Mouse (Mus musculus) neural tube, embryonic 11.5 days (tissue): ENCODE data around the gene Gm5134. TPM values are rescaled to one million over a fixed set of nuclear protein-coding genes. Genes with fewer than 3 reads are reported as not detected.

Source experiments
- ATAC-seq: fragments of 200-750 bp; cut with Nextera tagmentation; 2 replicates; pipeline ENCODE4 v1.8.0; 2017; ENCODE audit warnings: moderate number of reproducible peaks, mild to moderate bottlenecking, moderate TSS enrichment, moderate library complexity; ENCODE audit not compliant: insufficient read depth, low FRiP score, low TSS enrichment
- DNase-seq: peaks from one replicate; pipeline ENCODE4 v3.0.0-alpha.2; 2015; ENCODE audit warnings: low spot score
- H3K27ac ChIP-seq: fragments of 300-500 bp; sonication (generic); 2 replicates; pipeline ENCODE4 v1.5.1; 2014; ENCODE audit warnings: low read depth, mild to moderate bottlenecking, low read length
- H3K27me3 ChIP-seq: fragments of 300-500 bp; sonication (generic); 2 replicates; pipeline ENCODE4 v1.6.1; 2014; ENCODE audit warnings: mild to moderate bottlenecking, low read length, mixed read lengths; ENCODE audit not compliant: control insufficient read depth, insufficient read depth
- H3K36me3 ChIP-seq: fragments of 300-500 bp; sonication (generic); 2 replicates; pipeline ENCODE4 v1.6.1; 2014; ENCODE audit warnings: mild to moderate bottlenecking, low read length, moderate library complexity, mixed read lengths; ENCODE audit not compliant: control insufficient read depth, insufficient read depth
- H3K4me1 ChIP-seq: fragments of 300-500 bp; sonication (generic); 2 replicates; pipeline ENCODE4 v1.6.1; 2014; ENCODE audit warnings: low read length, mixed read lengths; ENCODE audit not compliant: control insufficient read depth, insufficient read depth
- H3K4me2 ChIP-seq: fragments of 300-500 bp; sonication (generic); 2 replicates; pipeline ENCODE4 v1.6.1; 2014; ENCODE audit warnings: low read depth, mild to moderate bottlenecking, moderate library complexity
- H3K4me3 ChIP-seq: fragments of 300-500 bp; sonication (generic); 2 replicates; pipeline ENCODE4 v1.5.1; 2014; ENCODE audit warnings: low read depth, low read length
- H3K9ac ChIP-seq: fragments of 300-500 bp; sonication (generic); 2 replicates; pipeline ENCODE4 v1.6.1; 2014; ENCODE audit warnings: mild to moderate bottlenecking, low read length
- H3K9me3 ChIP-seq: fragments of 300-500 bp; sonication (generic); 2 replicates; pipeline ENCODE4 v1.6.1; 2016; ENCODE audit warnings: low read length; ENCODE audit not compliant: control insufficient read depth
- WGBS: fragments of 180-500 bp; shearing (Covaris S2); extraction: QIAGEN DNeasy Blood & Tissue Kit; methylation state at CpG from one replicate; pipeline ENCODE4 v1.1.7; 2014; 5-methylcytosine and 5-hydroxymethylcytosine counted together
- polyA plus RNA-seq: library from polyadenylated mRNA; unstranded; fragments of >200 nt; fragmentation: Nextera tagmentation; extraction: Ambion mirVana; gene quantifications from 2 replicates; pipeline ENCODE4 v1.2.1, GENCODE M21; 2014

The Gm5134 gene
- polyA plus RNA-seq, 1 experiment from 2014 or later: 0.19 TPM

DNA sequence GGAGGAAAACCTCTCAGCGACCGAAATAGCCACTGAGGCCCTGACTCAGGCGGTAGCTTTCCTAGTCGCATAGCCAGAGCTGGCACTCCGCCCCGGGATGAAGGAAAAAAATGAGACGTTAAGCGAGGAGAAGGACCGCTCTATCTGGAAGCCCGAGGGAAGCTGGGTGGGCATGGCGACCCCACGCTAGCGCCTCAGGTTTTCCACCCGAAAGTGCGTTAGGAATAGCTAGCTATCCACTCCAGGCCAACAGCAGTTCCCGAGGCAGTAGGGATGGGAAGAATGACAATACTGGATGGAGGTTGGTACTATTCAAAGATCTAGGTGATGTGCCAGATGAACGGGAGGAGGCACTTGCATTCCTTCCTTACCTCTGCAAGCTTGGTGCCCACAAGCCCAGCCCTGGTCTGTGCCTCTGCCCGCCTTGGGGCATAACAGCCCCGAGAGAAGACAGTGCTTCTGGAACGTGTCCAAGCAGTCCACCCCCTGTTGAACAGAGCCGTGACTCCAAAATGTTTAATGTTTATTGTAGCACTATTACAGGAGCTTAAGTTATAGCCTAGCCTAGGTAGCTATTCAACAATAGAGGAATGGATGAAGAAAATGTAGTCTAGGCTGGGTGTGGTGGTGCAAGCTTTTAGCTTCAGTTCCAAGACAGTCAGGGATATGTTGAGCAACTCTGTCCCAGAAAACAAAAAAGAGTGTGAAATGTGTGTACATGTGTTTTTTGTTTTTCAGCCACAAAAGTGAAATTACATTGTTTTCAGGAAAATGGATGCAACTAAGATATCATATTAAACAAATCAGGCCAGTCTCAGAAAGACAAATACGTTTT, 32.4 kb upstream of the Gm5134 start:
- peak overlapping the region; percentile 85 for H3K4me3 ChIP-seq
- no peak for DNase-seq
- WGBS: 5% methylated on average over 22 of the region's 22 CpGs
- peak; percentile 24; the same call in 1 of the 2 replicates for ATAC-seq
- peak overlapping the region; percentile 92 for H3K27ac ChIP-seq
- peak overlapping the region; percentile 96 for H3K9ac ChIP-seq
- H3K4me2 ChIP-seq: peak overlapping the region; percentile 79
- no peaks in the 10 kb centered on the region for H3K27me3 ChIP-seq
- peaks cover 18% of the 10 kb centered on the region for H3K4me1 ChIP-seq
- H3K9me3 ChIP-seq: no peaks in the 10 kb centered on the region
- no peaks in the 10 kb centered on the region for H3K36me3 ChIP-seq

DNA sequence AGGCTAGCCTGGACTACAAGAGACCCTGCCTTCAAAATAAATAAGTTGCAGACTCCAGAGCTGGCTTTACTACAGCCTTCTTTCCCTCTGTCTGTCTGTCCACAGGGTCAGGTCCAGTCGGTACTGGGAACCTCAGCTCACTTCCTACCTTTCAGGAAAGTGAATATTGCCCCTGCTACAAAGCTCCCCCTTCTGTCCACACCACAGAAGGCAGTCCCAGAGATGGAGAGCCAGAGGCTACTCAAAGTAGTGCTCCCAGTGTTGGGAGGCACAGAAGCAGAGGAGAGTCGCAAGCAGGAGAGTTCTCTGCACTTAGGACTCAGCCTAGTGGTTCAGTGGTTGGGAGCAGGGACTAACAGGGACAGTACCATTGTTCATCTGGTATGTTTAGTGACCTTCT, 30.0 kb upstream of the Gm5134 start:
- no peak overlapping the region for H3K4me3 ChIP-seq
- H3K9ac ChIP-seq: no peak overlapping the region
- WGBS: 65% methylated on average over 2 of the region's 2 CpGs
- H3K27ac ChIP-seq: no peak overlapping the region
- no peaks in the 10 kb centered on the region for H3K9me3 ChIP-seq
- ATAC-seq: no peak
- H3K27me3 ChIP-seq: no peaks in the 10 kb centered on the region
- DNase-seq: no peak
- no peak overlapping the region for H3K4me2 ChIP-seq
- H3K36me3 ChIP-seq: no peaks in the 10 kb centered on the region
- H3K4me1 ChIP-seq: peaks cover 11% of the 10 kb centered on the region

DNA sequence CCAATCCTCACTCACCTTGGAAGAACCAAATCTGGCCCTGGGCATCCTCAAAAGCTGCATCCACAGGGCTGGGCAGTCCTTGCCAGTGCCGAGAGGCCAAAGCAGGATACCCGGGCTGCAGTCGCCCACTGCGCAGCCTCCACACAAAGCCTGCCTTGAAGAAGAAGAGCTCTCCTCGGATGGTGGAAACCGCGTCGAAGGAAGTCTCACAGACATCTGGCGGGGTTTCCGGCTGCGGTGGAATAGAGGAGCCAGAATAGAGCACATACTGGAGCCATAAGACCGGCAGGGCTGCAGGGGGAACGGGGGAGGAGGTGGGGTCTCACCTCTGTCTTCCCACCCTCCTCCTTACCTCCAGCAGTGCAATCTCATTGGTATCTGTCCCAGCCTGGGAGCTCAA, 27.9 kb upstream of the Gm5134 start:
- Histone ChIP-seq H3K27me3 (peaks cover 3% of the 10 kb centered on the region), H3K27ac (no peak overlapping the region), H3K4me1 (peaks cover 8% of the 10 kb centered on the region), H3K4me2 (no peak overlapping the region), H3K4me3 (no peak overlapping the region), H3K36me3 (no peaks in the 10 kb centered on the region), H3K9ac (no peak overlapping the region), H3K9me3 (no peaks in the 10 kb centered on the region)
- WGBS: 74% methylated on average over 13 of the region's 13 CpGs
- ATAC-seq (no peak), DNase-seq (no peak)

DNA sequence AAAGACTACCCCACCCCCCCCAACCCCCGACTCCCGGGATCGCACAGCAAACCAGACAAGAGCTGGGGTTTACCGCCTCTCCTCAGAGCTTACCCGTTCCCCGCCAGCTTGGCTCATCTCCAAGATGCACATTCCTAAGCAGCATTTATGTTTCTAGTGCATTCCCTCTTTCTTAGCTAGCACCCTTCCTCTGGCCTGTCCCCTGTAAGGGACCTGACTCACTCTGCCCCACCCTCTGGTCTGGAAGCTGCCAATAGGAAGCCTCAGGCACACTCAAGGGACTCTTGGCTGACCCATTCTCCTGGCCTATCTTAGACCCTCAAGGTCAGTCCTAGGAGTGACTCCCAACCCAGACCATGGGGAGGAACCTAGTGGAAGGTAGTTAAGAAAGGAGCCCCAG, 24.0 kb upstream of the Gm5134 start:
- Histone ChIP-seq H3K9me3 (no peaks in the 10 kb centered on the region), H3K36me3 (no peaks in the 10 kb centered on the region), H3K4me1 (peaks cover 13% of the 10 kb centered on the region), H3K27me3 (peaks cover 9% of the 10 kb centered on the region), H3K4me3 (no peak overlapping the region), H3K9ac (no peak overlapping the region), H3K4me2 (no peak overlapping the region), H3K27ac (no peak overlapping the region)
- 45% methylated on average over 6 of the region's 6 CpGs for WGBS
- no peak for DNase-seq
- no peak for ATAC-seq

DNA sequence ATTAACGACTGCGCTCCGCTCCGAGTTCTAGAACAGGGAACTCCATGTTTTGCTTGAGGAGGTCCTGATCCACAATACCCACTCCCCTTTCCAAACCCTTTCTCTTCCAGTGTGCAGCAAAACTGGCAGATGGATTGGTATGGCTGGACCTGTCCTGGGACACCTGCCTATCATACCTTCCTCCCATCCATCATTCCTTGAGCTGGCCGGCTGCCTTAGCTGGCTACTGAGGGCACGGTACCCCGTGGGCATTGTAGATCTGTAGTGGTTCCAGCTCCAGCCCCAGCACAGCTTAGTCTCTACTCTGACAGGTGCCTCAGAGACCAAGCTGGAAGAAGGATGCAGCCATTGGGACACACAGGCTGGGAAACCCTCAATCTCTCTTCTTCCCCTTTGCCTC, 23.0 kb upstream of the Gm5134 start:
- Histone ChIP-seq H3K4me1 (peaks cover 17% of the 10 kb centered on the region), H3K4me3 (peak overlapping the region; percentile 45; the same call in 1 of the 2 replicates), H3K9me3 (no peaks in the 10 kb centered on the region), H3K4me2 (peak overlapping the region; percentile 89), H3K36me3 (no peaks in the 10 kb centered on the region), H3K9ac (peak overlapping the region; percentile 79), H3K27ac (no peak overlapping the region), H3K27me3 (peaks cover 16% of the 10 kb centered on the region)
- no peak for ATAC-seq
- no peak for DNase-seq
- WGBS: 22% methylated on average over 7 of the region's 7 CpGs

DNA sequence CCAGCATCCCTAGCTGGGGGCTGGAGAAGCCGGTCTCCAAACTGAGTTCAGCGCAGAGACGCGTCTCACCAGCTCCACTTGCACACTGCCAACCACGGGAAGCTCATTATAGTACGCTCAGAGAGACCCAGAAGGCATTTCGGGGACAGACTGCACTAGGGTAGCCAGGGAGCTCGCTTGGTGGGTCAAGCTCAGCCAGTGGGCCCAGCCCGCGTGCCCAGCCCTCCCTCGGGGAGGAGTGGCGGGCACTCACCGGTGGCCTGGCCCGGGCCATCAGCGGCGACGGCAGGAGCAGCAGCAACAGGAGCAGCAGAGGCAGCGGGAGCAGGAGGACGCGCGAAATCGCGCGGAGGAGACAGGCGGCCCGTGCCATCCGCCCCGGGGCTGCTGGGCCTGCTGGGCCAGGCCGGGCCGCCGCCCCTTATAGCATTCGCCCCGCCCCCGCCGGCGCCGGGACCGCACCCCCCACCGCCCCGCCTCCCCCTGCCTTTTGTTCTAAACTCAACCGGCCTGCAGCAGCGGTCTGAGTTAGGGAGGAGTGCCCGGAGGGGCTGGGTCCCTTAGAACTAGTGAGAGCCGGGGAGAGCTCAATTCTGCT, 22.1 kb upstream of the Gm5134 start:
- peak overlapping the region; percentile 45 for H3K4me3 ChIP-seq
- H3K4me2 ChIP-seq: peak overlapping the region; percentile 89
- WGBS: under 1% methylated on average over 36 of the region's 44 CpGs
- H3K27me3 ChIP-seq: peaks cover 24% of the 10 kb centered on the region
- no peaks in the 10 kb centered on the region for H3K9me3 ChIP-seq
- H3K9ac ChIP-seq: peak overlapping the region; percentile 79
- ATAC-seq (peak; percentile 72), DNase-seq (peak; percentile 76)
- no peak overlapping the region for H3K27ac ChIP-seq
- H3K4me1 ChIP-seq: peaks cover 17% of the 10 kb centered on the region
- no peaks in the 10 kb centered on the region for H3K36me3 ChIP-seq

DNA sequence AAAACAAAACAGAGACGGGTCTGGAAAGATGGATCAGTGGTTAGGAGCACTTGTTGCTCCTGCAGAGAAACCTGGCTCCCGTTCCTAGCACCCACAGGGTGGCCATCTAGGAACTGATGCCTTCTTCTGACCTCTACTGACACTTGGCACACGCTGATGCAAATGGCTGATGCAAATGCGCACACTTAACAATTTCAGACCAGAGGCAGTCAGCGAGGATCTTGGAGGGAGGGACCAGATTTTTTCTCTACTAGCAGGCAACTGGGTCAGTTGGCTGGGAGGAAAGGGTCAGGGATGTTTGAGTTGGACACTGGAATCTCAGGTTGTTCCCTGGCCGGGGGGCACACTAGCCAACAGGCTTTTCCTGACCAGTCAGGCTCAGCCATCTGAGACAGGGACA, 21.4 kb upstream of the Gm5134 start, which contains the start of gene Chchd10:
Gene Chchd10 (plus strand): TSS at position 240 of the 400 bp plus-strand sequence.
- Histone ChIP-seq H3K27ac (no peak within 1 kb of the TSS), H3K9ac (peak within 1 kb of the TSS; percentile 79), H3K27me3 (peaks cover 25% of the 10 kb centered on the region), H3K4me3 (peak within 1 kb of the TSS; percentile 45), H3K9me3 (no peaks in the 10 kb centered on the region), H3K4me1 (peaks cover 17% of the 10 kb centered on the region), H3K4me2 (peak within 1 kb of the TSS; percentile 89), H3K36me3 (no peaks in the 10 kb centered on the region)
- 27% methylated on average over 6 of the region's 6 CpGs for WGBS
- ATAC-seq: no peak
- DNase-seq: no peak

DNA sequence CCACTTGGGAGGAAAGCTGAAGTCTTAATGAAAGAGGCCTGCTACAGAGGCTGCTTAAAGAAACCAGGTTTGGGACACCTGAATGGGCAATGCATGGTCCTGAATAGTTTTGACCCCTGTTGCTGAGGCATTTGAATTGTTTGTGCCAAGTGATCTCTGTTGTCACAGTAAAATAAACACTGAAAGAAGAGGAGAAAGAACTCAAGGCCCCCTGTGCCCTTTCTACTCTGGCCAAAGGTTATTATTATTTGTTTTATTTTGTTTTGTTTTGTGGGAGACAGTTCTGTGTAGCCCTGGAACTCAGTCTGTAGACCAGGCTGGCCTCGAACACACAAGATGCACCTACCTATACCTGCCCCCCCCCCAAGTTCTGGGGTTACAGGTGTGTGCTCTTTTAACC, 19.3 kb upstream of the Gm5134 start:
- peaks cover 17% of the 10 kb centered on the region for H3K4me1 ChIP-seq
- H3K27me3 ChIP-seq: peaks cover 25% of the 10 kb centered on the region
- peak overlapping the region; percentile 48 for H3K4me3 ChIP-seq
- DNase-seq (no peak), ATAC-seq (no peak)
- peak overlapping the region; percentile 97 for H3K4me2 ChIP-seq
- no peak overlapping the region for H3K9ac ChIP-seq
- no peaks in the 10 kb centered on the region for H3K36me3 ChIP-seq
- H3K27ac ChIP-seq: no peak overlapping the region
- WGBS: 58% methylated on average over 1 of the region's 1 CpGs
- H3K9me3 ChIP-seq: no peaks in the 10 kb centered on the region
